7 mouse cellular contexts compared by ENCODE assay signal in the genomic region with DNA sequence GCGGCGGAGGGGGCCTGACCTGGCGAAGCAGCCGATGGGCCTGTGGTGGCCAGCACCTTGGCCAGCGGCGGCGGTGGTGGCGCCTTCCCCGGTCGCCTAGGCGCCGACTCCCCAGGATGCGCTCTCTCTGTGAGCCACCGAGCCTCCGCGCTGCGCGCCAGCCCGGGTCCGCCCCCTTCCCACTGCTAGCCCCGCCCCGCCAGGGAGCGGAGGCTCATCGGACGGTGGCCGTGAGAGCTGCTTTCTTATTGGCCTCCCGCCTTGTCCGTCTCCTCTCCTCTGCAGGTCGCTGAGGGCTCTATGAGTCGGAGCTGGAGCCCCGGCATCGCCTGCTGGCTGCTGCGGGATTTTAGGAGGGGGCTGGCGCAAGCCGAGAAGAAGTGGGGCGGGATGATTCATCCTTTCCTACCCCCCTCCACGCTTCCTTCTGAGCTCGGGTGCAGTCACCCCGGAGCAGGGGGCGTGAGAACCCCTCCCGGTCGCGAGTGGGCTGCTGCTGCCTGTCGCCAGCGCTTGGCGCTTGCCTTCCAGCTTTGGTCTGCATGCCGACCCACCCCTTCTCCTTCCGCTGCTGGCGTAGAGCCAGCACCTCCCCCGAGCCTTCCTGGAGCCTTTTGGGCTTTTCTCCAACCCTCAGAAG. TPM values are rescaled to one million over a fixed set of nuclear protein-coding genes. Genes with fewer than 3 reads are reported as not detected.
DNase-seq lines count a peak whose midpoint lies in the region; ATAC-seq lines count a peak whose summit lies in the region.

A gene (minus strand): TSS at position 413 of the 640 bp plus-strand sequence.

- WGBS in intestine, embryonic 16.5 days: under 1% methylated on average over 50 of the region's 50 CpGs
- WGBS in midbrain, embryonic 10.5 days: under 1% methylated on average over 50 of the region's 50 CpGs

- no peaks in the 10 kb centered on the region for H3K36me3 ChIP-seq in intestine, embryonic 16.5 days (ENCODE audit: control insufficient read depth, insufficient read depth, low read length)
- H3K36me3 ChIP-seq in midbrain, embryonic 10.5 days: no peaks in the 10 kb centered on the region

- peak within 1 kb of the TSS; percentile 62 for H3K4me3 ChIP-seq in intestine, embryonic 16.5 days (ENCODE audit: low read length)
- H3K4me3 ChIP-seq in midbrain, embryonic 10.5 days: peak within 1 kb of the TSS; percentile 83

- intact Hi-C loops in left cerebral cortex, postnatal 25 days (cut with DNase I): loop anchor here (1.0 to 5.0 kb wide), 5 partner anchors 20 to 115 kb away; a partner anchor contains a TSS

- peak; percentile 97 for DNase-seq in adrenal gland, postnatal 10 days
- DNase-seq in embryo, embryonic 9.5 days (ENCODE audit: extremely low spot score): peak; percentile 95
- DNase-seq in gastrocnemius, postnatal 4 days (ENCODE audit: low spot score in 2 of 2): peak; percentile 80 to 92
- DNase-seq in left cerebral cortex, postnatal 25 days (ENCODE audit: low spot score in 2 of 2): peak; percentile 98 to 99
- DNase-seq in midbrain, embryonic 10.5 days (ENCODE audit: low spot score): peak; percentile 97
- peak; percentile 55 for DNase-seq in skeletal muscle tissue, adult 2 months (ENCODE audit: low read depth, low spot score)

- 0 out of 2 replicates have a peak within 1 kb of the TSS, but pooled peaks have one; percentile 11 for H3K27ac ChIP-seq in intestine, embryonic 16.5 days (ENCODE audit: low read length)
- H3K27ac ChIP-seq in midbrain, embryonic 10.5 days (replicated peaks): peak within 1 kb of the TSS; percentile 95

- peak; percentile 99 for ATAC-seq in intestine, embryonic 16.5 days

- H3K4me2 ChIP-seq in intestine, embryonic 16.5 days (ENCODE audit: low read depth, low read length): peak within 1 kb of the TSS; percentile 95

- H3K9me3 ChIP-seq in intestine, embryonic 16.5 days (ENCODE audit: control insufficient read depth, low read length): no peaks in the 10 kb centered on the region
- H3K9me3 ChIP-seq in midbrain, embryonic 10.5 days (replicated peaks): no peaks in the 10 kb centered on the region

- H3K9ac ChIP-seq in intestine, embryonic 16.5 days (ENCODE audit: low read depth, low read length): peak within 1 kb of the TSS; percentile 69

- H3K27me3 ChIP-seq in intestine, embryonic 16.5 days (replicated peaks; ENCODE audit: control insufficient read depth, insufficient read depth, low read length): peaks cover 21% of the 10 kb centered on the region
- peaks cover 31% of the 10 kb centered on the region for H3K27me3 ChIP-seq in midbrain, embryonic 10.5 days (ENCODE audit: low read depth, poor library complexity, severe bottlenecking)

- H3K4me1 ChIP-seq in intestine, embryonic 16.5 days (ENCODE audit: control insufficient read depth, insufficient read depth, low read length): peaks cover 18% of the 10 kb centered on the region
- peaks cover 54% of the 10 kb centered on the region for H3K4me1 ChIP-seq in midbrain, embryonic 10.5 days

RNA-seq across cellular contexts. Expression of the gene that starts here (rescaled TPM):
- total RNA-seq in adrenal gland, postnatal 10 days (2021): 1 to 10 TPM; 2.7 to 3.8 TPM
- under 1 TPM; 0.18 to 0.66 TPM for total RNA-seq in gastrocnemius, postnatal 4 days (2021)
- polyA plus RNA-seq in intestine, embryonic 16.5 days (2015; fragmentation: Nextera tagmentation; extraction: Ambion mirVana): 0.69 and 1.0 TPM in 2 replicates
- 100 to 1,000 TPM; 413 to 444 TPM for total RNA-seq in left cerebral cortex, postnatal 25 days (2021)
- 22.5 and 34.1 TPM in 2 replicates for polyA plus RNA-seq in midbrain, embryonic 10.5 days (2016; fragmentation: Nextera tagmentation; extraction: Ambion mirVana)

Comparison
In these comparisons a context has a peak if more than half of its experiments do, and no peak if none do; other contexts are left out.
1. Peak in every context shown above with its lines: DNase-seq, ATAC-seq, H3K4me3 ChIP-seq and H3K27ac ChIP-seq.
2. RNA of the gene that starts here (total RNA-seq): 413 to 444 TPM in left cerebral cortex, postnatal 25 days; 2.7 to 3.8 TPM in adrenal gland, postnatal 10 days and 0.18 to 0.66 TPM in gastrocnemius, postnatal 4 days; every median in the first group is over 10 times any median in the second.
3. RNA of the gene that starts here (polyA plus RNA-seq): 22.5 to 34.1 TPM in midbrain, embryonic 10.5 days; 0.69 to 1.0 TPM in intestine, embryonic 16.5 days; every median in the first group is over 10 times any median in the second.
4. Peak in DNase-seq in gastrocnemius, postnatal 4 days; RNA of the gene not detected or under 1 TPM.